Mouse (Mus musculus) bone marrow, adult 2 months (tissue): ENCODE measurements around the gene Birc2.

Experiments
- CTCF ChIP-seq: fragments of 200-500 bp; IDR thresholded peaks from 2 replicates; pipeline ENCODE4 v1.5.1; 2011; ENCODE audit warnings: low read length, control low read depth; ENCODE audit not compliant: control insufficient read depth, insufficient read depth
- POLR2A ChIP-seq: fragments of 200-500 bp; IDR thresholded peaks from 2 replicates; pipeline ENCODE4 v1.6.1; 2011; ENCODE audit warnings: low read depth, mild to moderate bottlenecking, control low read depth, low read length, borderline replicate concordance; ENCODE audit not compliant: control insufficient read depth

DNA sequence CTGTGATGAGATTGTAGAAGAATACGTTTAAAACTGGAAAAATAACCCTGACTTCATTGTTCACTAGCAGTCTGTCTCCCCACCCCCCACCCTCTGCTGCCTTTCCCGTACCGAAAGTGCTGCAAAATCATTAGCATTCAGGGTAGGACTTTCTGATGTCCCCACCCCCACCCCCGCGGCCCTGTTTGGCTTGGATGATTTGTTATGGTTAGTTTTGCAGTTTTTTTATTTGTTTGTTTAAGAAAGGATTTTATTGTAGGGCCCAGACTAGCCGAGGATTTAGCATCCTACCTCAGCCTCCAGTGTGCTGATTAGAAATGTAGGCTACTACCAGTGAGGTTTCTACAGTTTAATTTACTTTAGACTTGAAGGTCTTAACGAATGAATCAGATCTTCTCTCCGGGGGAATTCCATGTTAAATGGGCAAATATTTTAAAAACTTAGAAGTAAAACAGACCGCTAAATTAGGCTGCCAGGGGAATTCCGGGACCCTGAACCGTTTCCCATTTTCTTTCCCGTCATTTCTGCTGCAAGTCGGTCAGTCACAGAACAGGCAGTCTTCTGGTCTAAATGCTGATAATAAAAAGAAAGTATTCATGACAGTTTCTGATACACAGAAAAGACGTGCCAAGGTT is 1.1 kb upstream of the Birc2 start:
- TF ChIP-seq POLR2A (no peak), CTCF (no peak)
